Mouse (Mus musculus) intestine, postnatal 0 days (tissue): ENCODE data around the gene Fmn2. TPM values are rescaled to one million over a fixed set of nuclear protein-coding genes. Genes with fewer than 3 reads are reported as not detected.

ENCODE experiments used
- ATAC-seq: fragments of 200-750 bp; cut with Nextera tagmentation; 2 replicates; pipeline ENCODE4 v1.8.0; 2017; ENCODE audit warnings: mild to moderate bottlenecking, moderate TSS enrichment, moderate library complexity
- H3K27ac ChIP-seq: fragments of 300-500 bp; sonication (generic); 2 replicates; pipeline ENCODE4 v1.5.1; 2014; ENCODE audit warnings: mild to moderate bottlenecking, low read depth, low read length, moderate library complexity
- H3K27me3 ChIP-seq: fragments of 300-500 bp; sonication (generic); replicated peaks from 2 replicates; pipeline ENCODE4 v1.6.1; 2014; ENCODE audit warnings: low read length, mixed read lengths; ENCODE audit not compliant: control insufficient read depth, insufficient read depth
- H3K36me3 ChIP-seq: fragments of 300-500 bp; sonication (generic); 2 replicates; pipeline ENCODE4 v1.6.1; 2014; ENCODE audit warnings: mild to moderate bottlenecking, moderate library complexity; ENCODE audit not compliant: control insufficient read depth, insufficient read depth
- H3K4me1 ChIP-seq: fragments of 300-500 bp; sonication (generic); replicated peaks from 2 replicates; pipeline ENCODE4 v1.6.1; 2014; ENCODE audit warnings: antibody characterized with exemption, low read length, mixed read lengths; ENCODE audit not compliant: control insufficient read depth, insufficient read depth
- H3K4me2 ChIP-seq: fragments of 300-500 bp; sonication (generic); replicated peaks from 2 replicates; pipeline ENCODE4 v1.6.1; 2014; ENCODE audit warnings: low read depth, mild to moderate bottlenecking, moderate library complexity
- H3K4me3 ChIP-seq: fragments of 300-500 bp; sonication (generic); 2 replicates; pipeline ENCODE4 v1.5.1; 2014; ENCODE audit warnings: low read depth, low read length
- H3K9ac ChIP-seq: fragments of 300-500 bp; sonication (generic); 2 replicates; pipeline ENCODE4 v1.6.1; 2014; ENCODE audit warnings: mild to moderate bottlenecking, low read depth, low read length
- H3K9me3 ChIP-seq: fragments of 300-500 bp; sonication (generic); 2 replicates; pipeline ENCODE4 v1.6.1; 2016; ENCODE audit warnings: mixed run types; ENCODE audit not compliant: control insufficient read depth
- CTCF ChIP-seq: sonication (generic); IDR thresholded peaks from 2 replicates; pipeline ENCODE4 v1.5.1; 2016; ENCODE audit warnings: low read depth, mild to moderate bottlenecking, control low read depth, antibody characterized with exemption, moderate library complexity
- WGBS: fragments of 180-500 bp; shearing (Covaris S2); extraction: QIAGEN DNeasy Blood & Tissue Kit; methylation state at CpG from one replicate; pipeline ENCODE4 v1.1.7; 2014; 5-methylcytosine and 5-hydroxymethylcytosine counted together
- polyA plus RNA-seq: library from polyadenylated mRNA; unstranded; fragments of >200 nt; fragmentation: Nextera tagmentation; extraction: Ambion mirVana; gene quantifications from 2 replicates; pipeline ENCODE4 v1.2.1, GENCODE M21; 2015

Gene Fmn2
- polyA plus RNA-seq, 1 experiment from 2014 or later = 0.25 TPM

GRCm38 (mm10) chr1:174856188-174856587 lies 354.6 kb downstream of the Fmn2 start:
- 44% methylated on average over 2 of the region's 2 CpGs for WGBS
- H3K9me3 ChIP-seq = no peaks in the 10 kb centered on the region
- no peaks in the 10 kb centered on the region for H3K36me3 ChIP-seq
- H3K9ac ChIP-seq = no peak overlapping the region
- H3K27ac ChIP-seq = no peak overlapping the region
- H3K4me3 ChIP-seq = no peak overlapping the region
- ATAC-seq = no peak
- no peak overlapping the region for H3K4me2 ChIP-seq
- H3K4me1 ChIP-seq = no peaks in the 10 kb centered on the region
- no peaks in the 10 kb centered on the region for H3K27me3 ChIP-seq
- TF ChIP-seq CTCF = no peak

- Histone ChIP-seq H3K9ac (no peak overlapping the region), H3K4me3 (no peak overlapping the region), H3K9me3 (no peaks in the 10 kb centered on the region), H3K4me1 (no peaks in the 10 kb centered on the region), H3K27ac (no peak overlapping the region), H3K36me3 (no peaks in the 10 kb centered on the region), H3K27me3 (no peaks in the 10 kb centered on the region), H3K4me2 (no peak overlapping the region)
- ATAC-seq = no peak
- 80% methylated on average over 10 of the region's 10 CpGs for WGBS
- TF ChIP-seq CTCF = no peak
These were observed 358.9 kb downstream of the Fmn2 start for GRCm38 (mm10) chr1:174860407-174861118.

Other genes starting within 250 kb of the Fmn2 start
- not detected in 2 replicates for gene Olfr419, start 249.8 kb upstream of the Fmn2 start, polyA plus RNA-seq
- 71.5 and 126 TPM in 2 replicates for gene Mptx1, start 171.3 kb upstream of the Fmn2 start, polyA plus RNA-seq
- not detected in 2 replicates for gene Olfr417, start 136.7 kb upstream of the Fmn2 start, polyA plus RNA-seq
- not detected in 2 replicates for gene Olfr248, start 110.8 kb upstream of the Fmn2 start, polyA plus RNA-seq
- gene Olfr414, start 77.8 kb upstream of the Fmn2 start, polyA plus RNA-seq = not detected in 2 replicates
- not detected in 2 replicates for gene Olfr220, start 59.7 kb upstream of the Fmn2 start, polyA plus RNA-seq